Mouse (Mus musculus): ENCODE measurements around the gene Olfr1047.
"Not testable (repeated sequence)": the region's sequence is repeated elsewhere in the genome, so short reads cannot be mapped to it uniquely, and the experiment has no call there.

Gene Olfr1047

DNA sequence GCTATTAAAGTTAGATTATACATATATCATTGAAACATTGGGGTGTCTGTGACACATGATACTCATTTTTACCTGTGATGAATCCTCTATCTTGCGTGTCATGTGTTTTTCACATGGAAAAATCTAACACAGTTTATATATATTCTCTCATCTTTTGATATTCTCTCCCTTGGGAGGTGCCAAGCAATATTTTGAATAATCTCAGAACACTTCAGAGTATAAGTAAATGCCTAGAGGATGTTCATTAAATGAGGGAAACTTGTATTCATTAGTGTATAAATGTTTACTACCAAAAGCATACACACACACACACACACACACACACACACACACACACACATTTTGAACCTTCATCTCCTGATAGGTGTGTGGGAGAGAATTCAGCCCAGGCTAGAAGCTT lies at the start of gene Olfr1047:
Gene Olfr1047 (minus strand): TSS at position 101 of the 400 bp plus-strand sequence.
- DNase-seq (ENCODE audit: low spot score in 2 of 2) = no peak

GRCm38 (mm10) chr2:86278988-86279387 lies 47.8 kb upstream of the Olfr1047 start, which contains the start of gene Olfr1051:
Gene Olfr1051 (minus strand): TSS chr2:86279088.
- DNase-seq (ENCODE audit: low spot score in 2 of 2) = not testable (repeated sequence)

DNA sequence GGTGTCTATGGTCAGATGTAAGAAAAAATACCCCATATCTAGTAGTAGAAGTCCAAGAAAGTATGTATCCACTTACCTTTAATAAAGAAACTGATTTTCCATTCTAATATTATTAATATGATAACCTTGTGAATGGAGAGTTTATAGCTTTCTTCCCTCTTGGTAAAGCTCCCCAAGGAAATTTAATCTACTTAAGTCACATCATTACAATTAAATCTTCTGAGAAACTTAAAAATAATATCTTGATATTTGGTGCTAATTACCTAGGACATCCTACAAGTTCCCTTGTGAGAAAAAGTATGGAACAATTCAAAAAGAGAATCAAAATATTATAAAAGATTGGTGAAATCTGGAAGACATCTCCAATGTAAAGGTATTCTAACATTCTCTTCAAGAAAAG lies 27.0 kb upstream of the Olfr1047 start, which contains the start of gene Olfr1049:
Gene Olfr1049 (minus strand): TSS at position 101 of the 400 bp plus-strand sequence.
- DNase-seq (ENCODE audit: low spot score in 2 of 2) = not testable (repeated sequence)

- DNase-seq (ENCODE audit: low spot score in 2 of 2) = no peak
Observed at GRCm38 (mm10) chr2:86240189-86240588, 9.0 kb upstream of the Olfr1047 start, which contains the start of gene Olfr1048. Gene Olfr1048 (minus strand): TSS chr2:86240289.

DNA sequence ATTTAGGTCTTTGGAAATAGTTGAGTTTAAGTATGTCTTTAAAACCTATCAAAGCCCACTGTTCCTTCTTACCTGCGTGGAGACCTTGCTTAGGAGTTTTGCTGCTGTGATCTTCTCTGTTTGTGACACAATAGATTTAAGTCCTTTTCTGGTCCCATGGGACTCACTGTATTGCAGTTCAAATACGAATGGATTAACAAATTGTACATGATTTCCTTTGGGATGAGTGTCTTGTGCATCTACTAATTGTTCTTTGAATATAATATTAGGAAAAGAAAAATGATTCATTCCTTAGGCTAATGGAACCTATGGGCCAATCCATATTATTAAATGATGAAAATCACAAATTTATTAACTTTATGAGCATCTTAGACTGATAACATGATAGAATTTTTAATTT lies 12.0 kb downstream of the Olfr1047 start, which contains the start of gene Olfr1046:
Gene Olfr1046 (minus strand): TSS at position 101 of the 400 bp plus-strand sequence.
- DNase-seq (ENCODE audit: low spot score in 2 of 2) = no peak

DNA sequence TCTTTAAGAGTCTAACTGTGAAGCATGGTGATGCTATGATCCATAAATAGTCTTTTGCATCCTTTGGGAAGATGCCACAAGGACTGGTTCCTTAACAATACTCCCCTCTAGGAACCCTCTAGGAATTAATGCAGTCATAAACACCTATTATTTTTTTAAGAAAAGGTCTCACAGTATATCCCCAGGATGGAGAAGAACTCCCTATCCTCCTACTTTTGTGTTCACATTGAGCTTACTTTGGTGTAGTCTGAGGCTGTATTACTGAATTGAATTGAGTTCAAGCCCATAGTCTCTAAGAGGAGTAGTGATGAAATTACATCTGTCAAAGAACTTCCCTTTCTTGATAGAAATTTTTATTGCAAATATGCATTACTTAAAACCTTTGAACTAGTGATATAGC lies 28.3 kb downstream of the Olfr1047 start, which contains the start of gene Olfr1045:
Gene Olfr1045 (minus strand): TSS at position 101 of the 400 bp plus-strand sequence.
- DNase-seq (ENCODE audit: low spot score in 2 of 2) = no peak

DNA sequence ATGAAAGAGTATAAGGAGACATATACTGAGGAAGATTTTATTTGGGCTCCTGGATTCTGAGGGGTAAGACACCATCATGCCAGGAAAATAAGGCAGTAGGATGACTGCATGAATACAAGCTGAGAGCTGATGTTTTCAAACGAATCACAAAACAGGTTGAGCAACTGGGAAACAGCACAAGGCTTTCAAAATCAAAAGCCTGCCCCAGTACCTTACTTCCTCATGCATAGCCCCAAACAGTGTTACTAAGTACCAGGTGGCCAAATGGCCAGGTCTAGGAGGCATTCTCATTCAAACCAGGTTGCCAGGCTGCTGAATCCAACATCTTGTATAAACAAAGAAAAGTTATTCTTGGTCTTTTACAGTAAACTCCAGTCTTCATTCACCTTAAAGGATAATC lies 35.3 kb downstream of the Olfr1047 start:
- no peak for DNase-seq (ENCODE audit: low spot score in 2 of 2)

DNA sequence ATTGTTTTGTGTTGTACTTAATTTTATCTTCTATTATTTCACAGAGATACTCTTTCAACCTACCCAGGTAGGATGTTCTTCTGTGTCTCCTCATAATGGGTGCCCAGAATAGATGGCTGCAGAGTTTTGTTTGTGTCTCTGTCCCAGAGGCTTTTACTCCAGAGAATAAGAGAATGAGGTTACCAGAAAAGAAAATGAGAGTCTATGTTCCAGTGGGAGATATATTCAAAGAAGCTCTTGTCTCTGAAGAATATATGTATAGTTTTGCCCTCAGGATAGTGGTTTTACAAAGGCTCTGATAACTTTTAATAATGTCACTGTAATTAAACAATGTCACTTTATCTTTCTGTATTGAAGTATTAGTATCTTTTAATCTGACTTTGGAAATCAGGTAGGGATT lies 45.6 kb downstream of the Olfr1047 start, which contains the start of gene Olfr52:
Gene Olfr52 (minus strand): TSS at position 101 of the 400 bp plus-strand sequence.
- no peak for DNase-seq (ENCODE audit: low spot score in 2 of 2)

GRCm38 (mm10) chr2:86179950-86180349 lies 51.3 kb downstream of the Olfr1047 start:
- no peak for DNase-seq (ENCODE audit: low spot score in 2 of 2)

DNA sequence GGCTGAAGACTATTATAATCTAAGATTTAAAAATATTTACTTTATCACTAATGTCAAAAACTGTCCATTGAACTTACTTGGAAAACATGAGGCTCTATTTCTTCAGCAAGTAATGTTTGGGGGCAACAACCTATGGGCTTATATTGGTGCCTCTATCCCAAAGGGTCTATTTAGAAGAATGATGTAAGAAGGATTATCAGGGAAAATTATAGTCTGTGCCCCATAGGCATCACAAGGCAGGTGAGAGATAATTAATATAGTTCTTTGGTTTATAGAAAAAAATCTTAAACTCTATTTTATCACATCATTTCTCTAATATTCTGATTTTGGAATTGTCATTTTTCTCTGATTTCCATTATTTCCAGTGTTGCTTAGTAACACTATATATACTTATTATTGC lies 53.5 kb downstream of the Olfr1047 start, which contains the start of gene Olfr1044:
Gene Olfr1044 (minus strand): TSS at position 101 of the 400 bp plus-strand sequence.
- no peak for DNase-seq (ENCODE audit: low spot score in 2 of 2)

Data from left cerebral cortex, adult 9 months (tissue).